Mouse (Mus musculus) kidney, postnatal 0 days (tissue): ENCODE results near the gene Lypd3. TPM values are rescaled to one million over a fixed set of nuclear protein-coding genes. Genes with fewer than 3 reads are reported as not detected.
"Not testable (repeated sequence)": the region's sequence is repeated elsewhere in the genome, so short reads cannot be mapped to it uniquely, and the experiment has no call there.

ENCODE experiments used
- ATAC-seq: fragments of 200-750 bp; cut with Nextera tagmentation; replicated peaks from 2 replicates; pipeline ENCODE4 v1.8.0; 2017; ENCODE audit warnings: low read depth, moderate number of reproducible peaks, moderate TSS enrichment, moderate library complexity; ENCODE audit not compliant: low FRiP score
- DNase-seq: peaks from one replicate; pipeline ENCODE4 v3.0.0-alpha.2; 2016; ENCODE audit warnings: low spot score
- H3K27ac ChIP-seq: fragments of 300-500 bp; sonication (generic); 2 replicates; pipeline ENCODE4 v1.5.1; 2014; ENCODE audit warnings: mild to moderate bottlenecking
- H3K27me3 ChIP-seq: fragments of 300-500 bp; sonication (generic); 2 replicates; pipeline ENCODE4 v1.6.1; 2014; ENCODE audit warnings: low read length, mixed read lengths; ENCODE audit not compliant: insufficient read depth
- H3K36me3 ChIP-seq: fragments of 300-500 bp; sonication (generic); 2 replicates; pipeline ENCODE4 v1.6.1; 2014; ENCODE audit warnings: low read length, mixed read lengths; ENCODE audit not compliant: insufficient read depth
- H3K4me1 ChIP-seq: fragments of 300-500 bp; sonication (generic); replicated peaks from 2 replicates; pipeline ENCODE4 v1.6.1; 2014; ENCODE audit warnings: antibody characterized with exemption, low read length, mixed read lengths; ENCODE audit not compliant: insufficient read depth
- H3K4me2 ChIP-seq: fragments of 300-500 bp; sonication (generic); 2 replicates; pipeline ENCODE4 v1.6.1; 2014; ENCODE audit warnings: mild to moderate bottlenecking, low read length, moderate library complexity, mixed read lengths
- H3K4me3 ChIP-seq: fragments of 300-500 bp; sonication (generic); replicated peaks from 2 replicates; pipeline ENCODE4 v1.5.1; 2014; ENCODE audit warnings: low read depth, low read length
- H3K9ac ChIP-seq: fragments of 300-500 bp; sonication (generic); 2 replicates; pipeline ENCODE4 v1.6.1; 2014; ENCODE audit warnings: low read depth, low read length
- H3K9me3 ChIP-seq: fragments of 300-500 bp; sonication (generic); replicated peaks from 2 replicates; pipeline ENCODE4 v1.6.1; 2016; ENCODE audit warnings: low read length, inconsistent platforms, mixed read lengths
- CTCF ChIP-seq: IDR thresholded peaks from 2 replicates; pipeline ENCODE4 v1.5.1; 2016; ENCODE audit warnings: antibody characterized with exemption, low read depth, mild to moderate bottlenecking, moderate library complexity
- WGBS: fragments of 180-500 bp; shearing (Covaris S2); extraction: QIAGEN DNeasy Blood & Tissue Kit; methylation state at CpG from one replicate; pipeline ENCODE4 v1.1.7; 2014; 5-methylcytosine and 5-hydroxymethylcytosine counted together
- polyA plus RNA-seq: library from polyadenylated mRNA; unstranded; fragments of >200 nt; fragmentation: Nextera tagmentation; extraction: Ambion mirVana; gene quantifications from 2 replicates; pipeline ENCODE4 v1.2.1, GENCODE M21; 2015

The Lypd3 gene
- polyA plus RNA-seq, 1 experiment from 2014 or later: 0.88 TPM

- Histone ChIP-seq H3K4me3 (peak overlapping the region; percentile 52), H3K4me1 (peaks cover 17% of the 10 kb centered on the region), H3K36me3 (no peaks in the 10 kb centered on the region), H3K9ac (peak overlapping the region; percentile 46), H3K27ac (peak overlapping the region; percentile 44; the same call in 1 of the 2 replicates), H3K4me2 (peak overlapping the region; percentile 85), H3K27me3 (peaks cover 18% of the 10 kb centered on the region), H3K9me3 (no peaks in the 10 kb centered on the region)
- ATAC-seq (peak; percentile 81), DNase-seq (peak; percentile 90)
- TF ChIP-seq CTCF: no peak
- under 1% methylated on average over 36 of the region's 36 CpGs for WGBS
Measured at GRCm38 (mm10) chr7:24610879-24611494, 25.4 kb upstream of the Lypd3 start.

GRCm38 (mm10) chr7:24611709-24612108 lies 24.6 kb upstream of the Lypd3 start:
- Histone ChIP-seq H3K27ac (no peak overlapping the region), H3K4me2 (peak overlapping the region; percentile 85), H3K9ac (peak overlapping the region; percentile 46; the same call in 1 of the 2 replicates), H3K4me1 (peaks cover 17% of the 10 kb centered on the region), H3K36me3 (no peaks in the 10 kb centered on the region), H3K27me3 (peaks cover 18% of the 10 kb centered on the region), H3K9me3 (no peaks in the 10 kb centered on the region), H3K4me3 (peak overlapping the region; percentile 52; the same call in 1 of the 2 replicates)
- ATAC-seq: no peak
- DNase-seq: no peak
- TF ChIP-seq CTCF: no peak
- WGBS: 13% methylated on average over 7 of the region's 7 CpGs

- no peaks in the 10 kb centered on the region for H3K36me3 ChIP-seq
- 0 out of 2 replicates have a peak overlapping the region, but pooled peaks have one; percentile 6 for H3K4me3 ChIP-seq
- WGBS: 4% methylated on average over 27 of the region's 27 CpGs
- peak overlapping the region; percentile 44 for H3K4me2 ChIP-seq
- H3K27ac ChIP-seq: no peak overlapping the region
- peaks cover 17% of the 10 kb centered on the region for H3K4me1 ChIP-seq
- H3K9me3 ChIP-seq: no peaks in the 10 kb centered on the region
- no peak overlapping the region for H3K9ac ChIP-seq
- DNase-seq (no peak), ATAC-seq (no peak)
- TF ChIP-seq CTCF: no peak
- peaks cover 18% of the 10 kb centered on the region for H3K27me3 ChIP-seq
Measured at GRCm38 (mm10) chr7:24612308-24612910, 23.9 kb upstream of the Lypd3 start.

GRCm38 (mm10) chr7:24614816-24615215 lies 21.5 kb upstream of the Lypd3 start:
- no peak for TF ChIP-seq CTCF
- no peak overlapping the region for H3K27ac ChIP-seq
- peaks cover 17% of the 10 kb centered on the region for H3K4me1 ChIP-seq
- no peaks in the 10 kb centered on the region for H3K9me3 ChIP-seq
- DNase-seq: no peak
- 72% methylated on average over 13 of the region's 13 CpGs for WGBS
- ATAC-seq: no peak
- no peak overlapping the region for H3K4me2 ChIP-seq
- no peaks in the 10 kb centered on the region for H3K36me3 ChIP-seq
- H3K9ac ChIP-seq: no peak overlapping the region
- no peak overlapping the region for H3K4me3 ChIP-seq
- peaks cover 18% of the 10 kb centered on the region for H3K27me3 ChIP-seq

- H3K27me3 ChIP-seq: peaks cover 8% of the 10 kb centered on the region
- H3K9ac ChIP-seq: no peak overlapping the region
- DNase-seq (no peak), ATAC-seq (no peak)
- no peak overlapping the region for H3K27ac ChIP-seq
- no peaks in the 10 kb centered on the region for H3K9me3 ChIP-seq
- H3K36me3 ChIP-seq: no peaks in the 10 kb centered on the region
- H3K4me3 ChIP-seq: no peak overlapping the region
- no peak for TF ChIP-seq CTCF
- H3K4me2 ChIP-seq: no peak overlapping the region
- whole genome bisulfite sequencing: 71% methylated on average over 8 of the region's 8 CpGs
- peaks cover under 1% of the 10 kb centered on the region; the same call in 1 of the 2 replicates for H3K4me1 ChIP-seq
Measured at GRCm38 (mm10) chr7:24617763-24618162, 18.6 kb upstream of the Lypd3 start.

GRCm38 (mm10) chr7:24618374-24618773 lies 18.0 kb upstream of the Lypd3 start:
- not testable (repeated sequence) for H3K9me3 ChIP-seq, H3K27me3 ChIP-seq, DNase-seq, H3K36me3 ChIP-seq, H3K4me2 ChIP-seq, ATAC-seq, H3K4me1 ChIP-seq, H3K9ac ChIP-seq, H3K27ac ChIP-seq, H3K4me3 ChIP-seq
- WGBS: 91% methylated on average over 8 of the region's 8 CpGs
